Mouse (Mus musculus) liver, embryonic 12.5 days (tissue): Measurements from ENCODE around the gene Gm16867. TPM values are rescaled to one million over a fixed set of nuclear protein-coding genes. Genes with fewer than 3 reads are reported as not detected.
"Not testable (repeated sequence)": the region's sequence is repeated elsewhere in the genome, so short reads cannot be mapped to it uniquely, and the experiment has no call there.

Experiments used
- ATAC-seq: fragments of 200-750 bp; cut with Nextera tagmentation; 2 replicates; pipeline ENCODE4 v1.8.0; 2017; ENCODE audit warnings: moderate number of reproducible peaks, mild to moderate bottlenecking, moderate library complexity
- H3K27ac ChIP-seq: fragments of 300-500 bp; sonication (generic); 2 replicates; pipeline ENCODE4 v1.5.1; 2016; ENCODE audit warnings: mild to moderate bottlenecking
- H3K27me3 ChIP-seq: fragments of 300-500 bp; sonication (generic); replicated peaks from 2 replicates; pipeline ENCODE4 v1.6.1; 2016; ENCODE audit warnings: mild to moderate bottlenecking, moderate library complexity
- H3K36me3 ChIP-seq: fragments of 300-500 bp; sonication (generic); 2 replicates; pipeline ENCODE4 v1.6.1; 2016; ENCODE audit warnings: mild to moderate bottlenecking, moderate library complexity
- H3K4me1 ChIP-seq: fragments of 300-500 bp; sonication (generic); 2 replicates; pipeline ENCODE4 v1.6.1; 2016
- H3K4me2 ChIP-seq: fragments of 300-500 bp; sonication (generic); 2 replicates; pipeline ENCODE4 v1.6.1; 2016; ENCODE audit warnings: mild to moderate bottlenecking, moderate library complexity
- H3K4me3 ChIP-seq: fragments of 300-500 bp; sonication (generic); 2 replicates; pipeline ENCODE4 v1.5.1; 2016; ENCODE audit warnings: mild to moderate bottlenecking, moderate library complexity
- H3K9ac ChIP-seq: fragments of 300-500 bp; sonication (generic); 2 replicates; pipeline ENCODE4 v1.6.1; 2016; ENCODE audit warnings: mild to moderate bottlenecking, moderate library complexity
- H3K9me3 ChIP-seq: fragments of 300-500 bp; sonication (generic); replicated peaks from 2 replicates; pipeline ENCODE4 v1.6.1; 2016; ENCODE audit warnings: mild to moderate bottlenecking, moderate library complexity
- WGBS: fragments of 180-500 bp; shearing (Covaris S2); methylation state at CpG from one replicate; pipeline ENCODE4 v1.1.7; 2016; ENCODE audit not compliant: insufficient replicate concordance; 5-methylcytosine and 5-hydroxymethylcytosine counted together
- polyA plus RNA-seq: library from polyadenylated mRNA; unstranded; fragments of >200 nt; fragmentation: Nextera tagmentation; extraction: Ambion mirVana; gene quantifications from 2 replicates; pipeline ENCODE4 v1.2.1, GENCODE M21; 2016

Gm16867 gene
- polyA plus RNA-seq, 1 experiment from 2014 or later: 0.51 TPM

- H3K27ac ChIP-seq, H3K9me3 ChIP-seq, H3K36me3 ChIP-seq, H3K9ac ChIP-seq, H3K4me3 ChIP-seq, ATAC-seq, H3K4me2 ChIP-seq, H3K27me3 ChIP-seq, H3K4me1 ChIP-seq: not testable (repeated sequence)
- WGBS: no CpG with 5 or more reads among the region's 10 CpGs
Measured at GRCm38 (mm10) chr14:69448845-69449244, 54.3 kb downstream of the Gm16867 start.

DNA sequence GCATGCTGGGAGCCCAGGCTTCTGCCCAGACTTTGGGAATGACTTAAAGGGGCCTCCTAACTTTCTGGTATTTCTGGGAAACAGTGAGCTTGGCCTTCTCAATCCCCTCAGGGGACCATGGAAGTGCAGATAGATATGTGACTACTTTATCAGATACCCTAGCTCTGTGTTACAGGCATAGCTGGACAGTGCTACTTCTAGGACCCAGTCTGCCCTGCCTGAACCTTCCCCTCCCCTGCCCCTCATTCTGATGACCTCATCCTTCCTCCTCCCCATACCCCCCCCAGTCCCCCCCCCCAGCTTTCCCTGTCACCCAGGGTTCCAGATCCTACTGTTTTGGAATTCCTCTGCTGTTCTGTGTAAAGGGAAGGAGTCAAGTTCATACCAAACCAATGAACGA lies 56.2 kb downstream of the Gm16867 start:
- not testable (repeated sequence) for H3K4me3 ChIP-seq, H3K4me1 ChIP-seq, H3K27ac ChIP-seq, ATAC-seq, H3K27me3 ChIP-seq, H3K4me2 ChIP-seq, H3K36me3 ChIP-seq, H3K9ac ChIP-seq, H3K9me3 ChIP-seq
- WGBS: no CpG with 5 or more reads among the region's 1 CpGs

DNA sequence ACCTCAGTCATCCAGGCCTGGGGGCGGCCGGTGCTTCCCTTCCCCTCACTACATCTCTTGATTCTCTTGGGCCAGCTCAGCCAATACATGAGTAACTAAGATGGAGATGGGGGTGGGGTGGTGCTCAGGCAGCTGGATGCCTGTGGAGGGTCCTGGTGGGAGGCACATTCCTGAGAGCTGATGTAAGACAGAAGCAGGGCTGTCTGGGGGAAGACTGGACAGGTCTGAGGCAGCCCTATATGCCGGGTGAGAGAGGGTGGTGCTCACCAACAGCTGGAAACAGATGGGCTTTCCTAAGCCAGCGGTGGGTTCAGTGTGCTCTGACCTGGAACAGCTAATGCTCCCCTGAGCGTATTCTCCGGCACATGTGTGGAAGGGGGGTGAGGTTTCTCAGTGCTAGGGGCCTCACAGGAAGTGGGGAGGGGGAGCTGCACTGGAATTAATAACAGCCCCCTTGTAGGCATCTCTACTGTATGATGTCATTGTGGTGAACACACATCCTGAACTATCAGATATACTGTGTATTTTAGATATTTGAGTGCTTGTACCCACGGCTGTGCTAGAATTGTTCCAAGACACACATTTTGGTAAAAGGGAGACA lies 60.0 kb downstream of the Gm16867 start:
- H3K4me1 ChIP-seq, H3K4me2 ChIP-seq, H3K9me3 ChIP-seq, H3K9ac ChIP-seq, H3K27ac ChIP-seq, H3K36me3 ChIP-seq, H3K27me3 ChIP-seq, H3K4me3 ChIP-seq, ATAC-seq: not testable (repeated sequence)
- no CpG with 5 or more reads among the region's 7 CpGs for WGBS

DNA sequence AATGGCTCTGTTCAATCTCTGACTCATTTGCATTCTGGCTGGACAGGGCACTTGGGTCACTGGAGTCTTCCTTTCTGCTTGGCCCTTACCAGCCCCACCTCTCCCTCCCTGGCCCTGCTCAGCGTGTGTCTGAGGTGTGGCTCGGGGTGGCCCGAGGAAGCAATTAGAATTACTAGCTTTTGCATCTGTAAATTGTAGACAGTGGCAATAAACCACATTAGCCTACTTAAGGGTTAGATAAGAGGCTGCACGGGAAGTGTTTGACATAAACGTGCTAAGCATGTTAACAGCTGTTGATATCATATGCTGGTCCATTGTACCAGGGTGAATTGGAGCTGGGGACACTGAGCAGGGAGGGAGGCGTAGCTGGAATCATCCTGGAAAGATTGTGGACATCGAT lies 62.2 kb downstream of the Gm16867 start:
- H3K9me3 ChIP-seq, ATAC-seq, H3K4me3 ChIP-seq, H3K4me2 ChIP-seq, H3K4me1 ChIP-seq, H3K9ac ChIP-seq, H3K36me3 ChIP-seq, H3K27me3 ChIP-seq, H3K27ac ChIP-seq: not testable (repeated sequence)
- WGBS: no CpG with 5 or more reads among the region's 7 CpGs

DNA sequence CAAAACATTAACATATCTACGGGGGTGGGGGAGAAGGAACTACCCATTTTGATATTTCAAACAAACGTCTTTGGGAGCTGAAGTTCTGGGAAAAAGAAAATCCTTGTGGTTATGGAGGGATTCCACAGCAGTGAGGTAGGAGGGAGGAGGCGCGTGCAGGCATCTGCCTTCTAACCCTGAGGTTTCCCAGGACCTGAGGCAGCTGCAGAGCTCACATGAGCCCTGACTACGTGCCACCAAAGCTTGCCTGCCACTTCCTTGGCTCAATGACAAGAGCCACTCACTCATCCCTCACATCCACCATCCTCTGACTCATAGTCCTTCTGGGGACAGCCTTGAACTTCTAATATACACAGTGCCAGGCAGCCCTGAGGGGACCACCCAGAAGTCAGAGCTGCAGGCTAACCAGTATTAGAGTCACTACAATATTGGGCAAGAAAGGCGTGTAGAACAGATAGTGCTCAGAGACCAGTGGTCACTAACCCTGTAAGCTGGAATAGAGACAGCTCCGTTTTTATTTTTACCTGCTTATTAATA lies 64.4 kb downstream of the Gm16867 start:
- not testable (repeated sequence) for H3K4me3 ChIP-seq, H3K27me3 ChIP-seq, H3K9ac ChIP-seq, H3K9me3 ChIP-seq, H3K4me1 ChIP-seq, H3K4me2 ChIP-seq, H3K27ac ChIP-seq, H3K36me3 ChIP-seq, ATAC-seq
- no CpG with 5 or more reads among the region's 7 CpGs for WGBS

DNA sequence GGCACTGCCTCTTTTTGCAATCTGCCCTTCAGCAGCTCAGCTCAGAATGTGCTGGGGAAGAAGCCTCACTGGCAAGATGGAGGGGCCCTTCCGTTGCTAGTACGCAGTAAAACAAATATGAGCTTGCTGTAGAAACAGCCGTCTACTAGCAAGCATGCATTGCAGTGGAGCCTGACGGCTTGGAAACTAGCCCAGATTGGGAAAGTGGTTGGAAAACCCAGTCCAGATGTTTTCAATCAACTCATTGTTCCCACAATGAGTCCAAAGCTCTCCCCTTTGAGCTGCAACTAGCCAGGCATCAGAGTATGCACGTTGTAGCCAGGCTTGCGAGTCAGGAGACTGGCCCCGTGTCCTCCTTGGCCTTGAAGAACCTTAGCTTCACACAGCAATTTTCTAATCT lies 82.2 kb downstream of the Gm16867 start:
- no CpG with 5 or more reads among the region's 7 CpGs for WGBS
- not testable (repeated sequence) for ATAC-seq, H3K36me3 ChIP-seq, H3K9me3 ChIP-seq, H3K9ac ChIP-seq, H3K4me1 ChIP-seq, H3K27ac ChIP-seq, H3K27me3 ChIP-seq, H3K4me2 ChIP-seq, H3K4me3 ChIP-seq

GRCm38 (mm10) chr14:69417545-69417944 lies 85.6 kb downstream of the Gm16867 start:
- H3K4me2 ChIP-seq, H3K4me1 ChIP-seq, H3K9me3 ChIP-seq, H3K36me3 ChIP-seq, H3K27ac ChIP-seq, H3K4me3 ChIP-seq, H3K27me3 ChIP-seq, ATAC-seq, H3K9ac ChIP-seq: not testable (repeated sequence)
- no CpG with 5 or more reads among the region's 7 CpGs for WGBS

Other genes with a start within 250 kb of the Gm16867 start
- gene Synb, start 209.1 kb downstream of the Gm16867 start, polyA plus RNA-seq: 0.05 and 0.15 TPM in 2 replicates
- 0.07 TPM in 1 of 2 replicates, not detected in the other for gene Gm27179, start 9.2 kb upstream of the Gm16867 start, polyA plus RNA-seq
- 5.1 and 6.2 TPM in 2 replicates for gene Entpd4b, start 52.1 kb upstream of the Gm16867 start, polyA plus RNA-seq